Mouse (Mus musculus) olfactory bulb, adult 2 months (tissue): ENCODE results near the gene Fam186a. TPM values are rescaled to one million over a fixed set of nuclear protein-coding genes. Genes with fewer than 3 reads are reported as not detected.
"Not testable (repeated sequence)": the region's sequence is repeated elsewhere in the genome, so short reads cannot be mapped to it uniquely, and the experiment has no call there.

ENCODE experiments used
- H3K27ac ChIP-seq: fragments of 200-500 bp; 2 replicates; pipeline ENCODE4 v1.5.1; 2012; ENCODE audit warnings: low read depth, low read length; ENCODE audit not compliant: insufficient read depth
- H3K4me1 ChIP-seq: fragments of 200-500 bp; 2 replicates; pipeline ENCODE4 v1.6.1; 2012; ENCODE audit warnings: low read length; ENCODE audit not compliant: control insufficient read depth, insufficient read depth
- H3K4me3 ChIP-seq: fragments of 200-500 bp; 2 replicates; pipeline ENCODE4 v1.5.1; 2012; ENCODE audit warnings: mild to moderate bottlenecking, low read depth, low read length, moderate library complexity; ENCODE audit not compliant: insufficient read depth
- CTCF ChIP-seq: fragments of 200-500 bp; IDR thresholded peaks from 2 replicates; pipeline ENCODE4 v1.5.1; 2012; ENCODE audit warnings: low read depth, mild to moderate bottlenecking, low read length, moderate library complexity; ENCODE audit not compliant: insufficient read depth
- POLR2A ChIP-seq: fragments of 200-500 bp; IDR thresholded peaks from 2 replicates; pipeline ENCODE4 v1.6.1; 2012; ENCODE audit warnings: mild to moderate bottlenecking, low read depth, low read length, moderate library complexity; ENCODE audit not compliant: insufficient read depth
- WGBS: fragments of 180-500 bp; shearing (Covaris S2); methylation state at CpG from one replicate; pipeline ENCODE4 v1.1.7; 2018; 5-methylcytosine and 5-hydroxymethylcytosine counted together
- polyA plus RNA-seq: library from polyadenylated mRNA; stranded (reverse); fragments of >200 nt; gene quantifications from 2 replicates; pipeline ENCODE4 v1.2.4, GENCODE M21; 2012; ENCODE audit warnings: low replicate concordance; ENCODE audit not compliant: missing spikeins, insufficient read depth, insufficient read length

Fam186a gene
- polyA plus RNA-seq, result not detected in 2 replicates

DNA sequence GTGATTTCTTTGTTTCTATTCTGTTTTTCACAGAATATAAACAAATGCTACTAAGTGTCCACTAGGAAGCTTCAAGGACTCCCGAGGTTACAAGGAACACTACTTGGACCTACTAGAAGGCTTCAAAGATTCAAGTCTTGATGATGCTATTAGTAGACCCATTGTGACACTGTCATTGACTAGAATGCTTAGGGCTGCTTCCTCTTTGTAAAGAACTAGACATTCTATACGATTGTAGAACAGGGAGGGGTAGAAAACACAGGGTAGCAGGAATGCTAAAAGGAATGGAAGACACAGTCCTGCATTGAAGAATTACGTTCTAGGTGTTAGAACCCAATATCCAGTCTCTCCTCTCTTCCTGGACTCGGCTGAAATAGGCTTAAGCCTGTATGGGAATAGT is at the start of gene Fam186a:
Gene Fam186a, minus strand, starts transcription at position 101 of the 400 bp plus-strand sequence.
- WGBS, result 75% methylated on average over 4 of the region's 4 CpGs
- Histone ChIP-seq H3K4me1 (no peaks in the 10 kb centered on the region), H3K27ac (no peak within 1 kb of the TSS), H3K4me3 (no peak within 1 kb of the TSS)
- TF ChIP-seq POLR2A, result no peak
- no peak for TF ChIP-seq CTCF

DNA sequence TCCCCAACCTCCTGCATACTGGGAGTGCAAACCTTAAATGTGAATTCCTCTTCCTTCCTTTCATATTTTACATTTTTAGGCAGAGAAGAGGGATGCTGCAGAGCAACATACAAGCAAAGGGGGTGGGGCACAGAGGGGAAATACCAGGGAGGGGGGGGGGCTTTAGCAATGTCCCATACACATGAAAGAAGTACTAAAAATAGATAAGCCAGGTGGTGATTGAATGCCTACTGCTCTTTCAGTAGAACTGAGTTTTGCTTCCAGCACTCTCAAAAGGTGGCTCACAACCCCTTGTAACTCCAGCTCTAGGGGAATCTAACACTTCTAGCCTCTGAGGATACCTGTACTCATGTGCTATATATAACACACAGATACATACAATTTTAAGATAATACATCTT is 39.3 kb upstream of the Fam186a start:
- no peak overlapping the region for H3K4me3 ChIP-seq
- H3K27ac ChIP-seq, result no peak overlapping the region
- TF ChIP-seq POLR2A (no peak), CTCF (no peak)
- no peaks in the 10 kb centered on the region for H3K4me1 ChIP-seq

DNA sequence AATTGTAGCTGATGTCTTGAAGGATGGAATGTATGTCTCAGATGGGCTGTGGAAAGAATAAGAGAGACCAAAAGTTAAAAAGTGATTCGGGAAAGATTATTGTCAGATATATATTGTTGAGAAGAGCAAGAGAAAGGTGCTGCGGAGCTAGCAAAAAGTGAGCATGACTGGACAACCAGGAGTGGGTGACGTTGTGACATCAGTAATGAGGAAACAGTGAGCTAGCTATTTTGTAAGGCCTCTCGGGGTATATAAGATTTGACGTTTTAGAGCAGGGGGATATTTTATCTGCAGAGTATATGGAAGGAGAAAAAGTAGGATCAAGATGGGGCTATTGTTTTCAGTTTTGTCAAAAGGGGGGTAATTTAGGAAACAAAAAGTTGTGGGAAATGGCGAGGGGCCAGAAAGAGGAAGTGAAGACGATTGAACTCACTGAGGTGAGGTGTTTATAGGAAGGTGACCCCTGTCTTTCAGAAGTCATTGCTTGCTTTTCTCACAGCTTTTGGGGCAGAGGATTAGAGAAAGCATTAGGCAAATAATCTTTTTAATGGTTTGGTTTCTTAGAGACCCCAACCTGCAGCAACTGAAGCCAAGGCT is 37.9 kb upstream of the Fam186a start:
- Histone ChIP-seq H3K4me1 (no peaks in the 10 kb centered on the region), H3K4me3 (no peak overlapping the region), H3K27ac (no peak overlapping the region)
- WGBS, result 83% methylated on average over 7 of the region's 7 CpGs
- TF ChIP-seq CTCF, result no peak
- TF ChIP-seq POLR2A, result no peak

- H3K4me1 ChIP-seq, result no peaks in the 10 kb centered on the region
- WGBS, result 94% methylated on average over 1 of the region's 1 CpGs
- H3K27ac ChIP-seq, result no peak overlapping the region
- no peak for TF ChIP-seq CTCF
- TF ChIP-seq POLR2A, result no peak
- H3K4me3 ChIP-seq, result no peak overlapping the region
These were observed 32.5 kb upstream of the Fam186a start for GRCm38 (mm10) chr15:99999390-99999789.

DNA sequence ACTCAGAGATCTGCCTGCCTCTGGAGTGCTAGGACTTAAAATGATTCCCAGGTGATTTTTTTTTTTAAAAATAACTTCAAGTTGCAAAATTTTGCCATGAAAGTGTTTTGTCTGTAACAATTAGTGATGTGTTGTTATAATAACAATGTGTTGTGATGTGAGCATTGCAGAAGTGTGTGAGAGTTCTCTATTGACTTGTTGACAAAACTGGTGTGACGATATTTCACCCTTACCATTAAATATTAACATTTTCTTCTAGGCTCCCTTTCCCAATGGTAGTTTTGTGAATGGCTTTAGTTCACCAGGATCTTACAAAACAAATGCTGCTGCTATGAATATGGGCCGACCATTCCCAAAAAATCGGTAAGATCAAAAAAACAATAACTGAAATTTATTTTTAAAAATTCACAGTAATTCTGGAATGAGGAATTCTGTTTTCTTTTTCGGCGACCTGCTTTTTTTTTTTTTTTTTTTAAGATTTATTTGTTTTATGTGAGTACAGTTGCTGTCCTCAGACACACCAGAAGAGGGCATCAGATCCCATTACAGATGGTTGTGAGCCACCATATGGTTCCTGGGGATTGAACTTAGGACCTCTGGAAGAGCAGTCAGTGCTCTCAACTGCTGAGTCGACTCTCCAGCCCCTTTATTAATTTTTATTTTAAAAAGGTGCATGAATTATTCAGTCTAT is 30.4 kb upstream of the Fam186a start:
- TF ChIP-seq POLR2A (no peak), CTCF (no peak)
- WGBS, result 92% methylated on average over 6 of the region's 6 CpGs
- H3K4me3 ChIP-seq, result no peak overlapping the region
- H3K4me1 ChIP-seq, result no peaks in the 10 kb centered on the region
- H3K27ac ChIP-seq, result no peak overlapping the region

DNA sequence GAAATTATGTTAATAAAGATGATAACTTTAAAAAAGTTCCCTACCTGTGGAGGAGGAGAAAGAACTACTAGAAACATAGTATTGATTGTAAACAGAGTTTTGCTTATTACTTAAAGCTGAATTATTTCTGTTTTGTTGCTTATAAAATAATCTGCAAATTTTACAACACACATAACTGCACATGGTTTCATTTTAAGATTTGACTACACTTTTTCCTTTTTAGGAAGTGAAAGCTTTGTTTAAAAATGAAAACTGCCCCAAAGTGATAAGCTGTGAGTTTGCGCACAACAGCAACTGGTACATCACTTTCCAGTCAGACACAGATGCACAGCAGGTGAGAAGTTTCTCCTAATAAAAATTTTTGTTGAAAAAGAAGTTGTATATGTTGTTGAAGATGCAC is 26.2 kb upstream of the Fam186a start:
- H3K27ac ChIP-seq, result no peak overlapping the region
- 98% methylated on average over 1 of the region's 1 CpGs for WGBS
- TF ChIP-seq POLR2A (no peak), CTCF (no peak)
- no peak overlapping the region for H3K4me3 ChIP-seq
- H3K4me1 ChIP-seq, result no peaks in the 10 kb centered on the region

- no peak for TF ChIP-seq CTCF
- Histone ChIP-seq H3K4me3 (no peak overlapping the region), H3K4me1 (no peaks in the 10 kb centered on the region), H3K27ac (no peak overlapping the region)
- 92% methylated on average over 2 of the region's 2 CpGs for WGBS
These were observed 12.9 kb upstream of the Fam186a start for GRCm38 (mm10) chr15:99979715-99980114.

DNA sequence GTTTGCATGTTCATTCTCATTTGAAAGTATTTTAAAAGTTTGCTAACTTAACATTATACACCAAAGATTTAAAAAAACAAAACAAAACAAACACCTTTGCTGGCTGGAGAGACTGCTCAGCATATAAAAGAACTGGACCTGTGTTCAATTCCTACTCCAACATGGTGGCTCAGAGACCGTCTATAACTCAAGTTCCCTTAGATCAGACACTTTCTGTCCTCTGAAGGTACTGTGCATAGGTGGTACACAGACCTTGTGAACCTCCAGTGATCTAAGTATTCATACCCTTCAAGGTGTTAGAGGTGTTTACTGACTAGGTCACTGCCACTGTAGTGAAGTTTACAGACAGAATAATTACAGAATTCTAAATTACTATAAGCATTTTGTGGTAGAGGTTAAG is 12.4 kb upstream of the Fam186a start:
- Histone ChIP-seq H3K4me1 (no peaks in the 10 kb centered on the region), H3K27ac (no peak overlapping the region), H3K4me3 (no peak overlapping the region)
- WGBS, result 73% methylated on average over 1 of the region's 1 CpGs
- TF ChIP-seq POLR2A, result no peak
- no peak for TF ChIP-seq CTCF

DNA sequence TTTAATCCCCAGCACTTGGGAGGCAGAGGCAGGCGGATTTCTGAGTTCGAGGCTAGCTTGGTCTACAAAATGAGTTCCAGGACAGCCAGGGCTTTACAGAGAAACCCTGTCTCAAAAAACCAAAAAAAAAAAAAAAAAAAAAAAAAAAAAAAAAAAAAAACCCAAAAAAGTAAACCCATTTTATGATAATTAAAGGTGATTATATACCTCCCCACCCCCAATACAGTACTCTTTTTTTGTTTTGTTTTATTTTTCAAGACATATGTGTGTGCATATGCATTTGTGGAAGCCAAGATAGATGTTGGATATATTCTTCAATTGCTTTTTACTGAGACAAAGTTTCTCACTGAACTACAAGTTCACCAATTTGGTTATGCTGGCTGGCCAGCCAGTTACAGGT is 9.3 kb upstream of the Fam186a start:
- not testable (repeated sequence) for H3K4me1 ChIP-seq, H3K4me3 ChIP-seq, H3K27ac ChIP-seq
- WGBS, result 87% methylated on average over 2 of the region's 2 CpGs
